Mouse (Mus musculus): Measurements from ENCODE around the gene Pja2. TPM values are rescaled to one million over a fixed set of nuclear protein-coding genes. Genes with fewer than 3 reads are reported as not detected.

The Pja2 gene
- total RNA-seq (2023): 19.8 and 21.1 TPM in 2 replicates

GRCm38 (mm10) chr17:64331898-64332769 is at the start of gene Pja2:
Gene Pja2, minus strand, starts transcription at chr17:64331916.

